Mouse (Mus musculus): ENCODE measurements around the gene Ttc17. TPM values are rescaled to one million over a fixed set of nuclear protein-coding genes. Genes with fewer than 3 reads are reported as not detected.

The Ttc17 gene
- polyA plus RNA-seq, 1 experiment from 2014 or later = 13.7 TPM

- no peak for TF ChIP-seq CTCF (IDR thresholded peaks at IDR 0.05)
- TF ChIP-seq EP300 (IDR thresholded peaks at IDR 0.05) = no peak
- WGBS = 57% methylated on average over 4 of the region's 4 CpGs
- no peaks in the 10 kb centered on the region for H3K9me3 ChIP-seq (ENCODE audit: low read length)
- no peak for DNase-seq (ENCODE audit: low spot score)
- no peaks in the 10 kb centered on the region for H3K4me1 ChIP-seq (ENCODE audit: insufficient read depth, low read depth, low read length)
- H3K27ac ChIP-seq (ENCODE audit: low read length) = no peak overlapping the region
- no peak overlapping the region for H3K4me3 ChIP-seq (ENCODE audit: low read depth, low read length)
- ATAC-seq = no peak
- H3K27me3 ChIP-seq (replicated peaks; ENCODE audit: insufficient read depth, low read length) = no peaks in the 10 kb centered on the region
- H3K36me3 ChIP-seq (ENCODE audit: insufficient read depth, low read length) = peaks cover 32% of the 10 kb centered on the region; the same call in 1 of the 2 replicates
- no peak overlapping the region for H3K9ac ChIP-seq (replicated peaks; ENCODE audit: low read depth)
- no peak overlapping the region for H3K4me2 ChIP-seq (replicated peaks; ENCODE audit: low read depth, low read length)
Measured at GRCm38 (mm10) chr2:94360398-94360973, 46.0 kb downstream of the Ttc17 start.

GRCm38 (mm10) chr2:94348165-94348591 lies 58.3 kb downstream of the Ttc17 start:
- peak; percentile 31 for DNase-seq (ENCODE audit: low spot score)
- Histone ChIP-seq H3K27me3 (replicated peaks; ENCODE audit: insufficient read depth, low read length) (no peaks in the 10 kb centered on the region), H3K9me3 (ENCODE audit: low read length) (no peaks in the 10 kb centered on the region), H3K4me2 (replicated peaks; ENCODE audit: low read depth, low read length) (no peak overlapping the region), H3K9ac (replicated peaks; ENCODE audit: low read depth) (no peak overlapping the region), H3K27ac (ENCODE audit: low read length) (no peak overlapping the region), H3K4me3 (ENCODE audit: low read depth, low read length) (no peak overlapping the region), H3K4me1 (ENCODE audit: insufficient read depth, low read depth, low read length) (no peaks in the 10 kb centered on the region), H3K36me3 (ENCODE audit: insufficient read depth, low read length) (no peaks in the 10 kb centered on the region)
- no peak for ATAC-seq
- WGBS = 22% methylated on average over 6 of the region's 6 CpGs
- TF ChIP-seq CTCF (IDR thresholded peaks at IDR 0.05) (no peak), EP300 (IDR thresholded peaks at IDR 0.05) (no peak)

GRCm38 (mm10) chr2:94346746-94347145 lies 59.7 kb downstream of the Ttc17 start:
- no peaks in the 10 kb centered on the region for H3K27me3 ChIP-seq (replicated peaks; ENCODE audit: insufficient read depth, low read length)
- no peaks in the 10 kb centered on the region for H3K9me3 ChIP-seq (ENCODE audit: low read length)
- no peaks in the 10 kb centered on the region; the same call in 1 of the 2 replicates for H3K36me3 ChIP-seq (ENCODE audit: insufficient read depth, low read length)
- DNase-seq (ENCODE audit: low spot score) (no peak), ATAC-seq (no peak)
- no peak overlapping the region for H3K4me3 ChIP-seq (ENCODE audit: low read depth, low read length)
- no peak overlapping the region for H3K4me2 ChIP-seq (replicated peaks; ENCODE audit: low read depth, low read length)
- no peak for TF ChIP-seq CTCF (IDR thresholded peaks at IDR 0.05)
- TF ChIP-seq EP300 (IDR thresholded peaks at IDR 0.05) = no peak
- no peak overlapping the region for H3K9ac ChIP-seq (replicated peaks; ENCODE audit: low read depth)
- no peaks in the 10 kb centered on the region for H3K4me1 ChIP-seq (ENCODE audit: insufficient read depth, low read depth, low read length)
- 77% methylated on average over 5 of the region's 5 CpGs for WGBS
- H3K27ac ChIP-seq (ENCODE audit: low read length) = no peak overlapping the region

GRCm38 (mm10) chr2:94344624-94345023 lies 61.9 kb downstream of the Ttc17 start:
- Histone ChIP-seq H3K9ac (replicated peaks; ENCODE audit: low read depth) (no peak overlapping the region), H3K27ac (ENCODE audit: low read length) (no peak overlapping the region)
- WGBS = 93% methylated on average over 4 of the region's 4 CpGs

GRCm38 (mm10) chr2:94343290-94344285 lies 62.9 kb downstream of the Ttc17 start:
- TF ChIP-seq CTCF (IDR thresholded peaks at IDR 0.05) (no peak), EP300 (IDR thresholded peaks at IDR 0.05) (no peak)
- Histone ChIP-seq H3K4me2 (replicated peaks; ENCODE audit: low read depth, low read length) (no peak overlapping the region), H3K9me3 (ENCODE audit: low read length) (no peaks in the 10 kb centered on the region), H3K36me3 (ENCODE audit: insufficient read depth, low read length) (peaks cover 7% of the 10 kb centered on the region; the same call in 1 of the 2 replicates), H3K4me1 (ENCODE audit: insufficient read depth, low read depth, low read length) (no peaks in the 10 kb centered on the region), H3K4me3 (ENCODE audit: low read depth, low read length) (no peak overlapping the region), H3K9ac (replicated peaks; ENCODE audit: low read depth) (no peak overlapping the region), H3K27ac (ENCODE audit: low read length) (no peak overlapping the region), H3K27me3 (replicated peaks; ENCODE audit: insufficient read depth, low read length) (no peaks in the 10 kb centered on the region)
- ATAC-seq (no peak), DNase-seq (ENCODE audit: low spot score) (no peak)
- WGBS = 87% methylated on average over 12 of the region's 12 CpGs

More at GRCm38 (mm10) chr2:94344624-94345023, 61.9 kb downstream of the Ttc17 start:
- Histone ChIP-seq H3K27me3 (replicated peaks; ENCODE audit: insufficient read depth, low read length) (no peaks in the 10 kb centered on the region), H3K36me3 (ENCODE audit: insufficient read depth, low read length) (peaks cover 7% of the 10 kb centered on the region; the same call in 1 of the 2 replicates), H3K4me3 (ENCODE audit: low read depth, low read length) (no peak overlapping the region), H3K4me1 (ENCODE audit: insufficient read depth, low read depth, low read length) (no peaks in the 10 kb centered on the region), H3K4me2 (replicated peaks; ENCODE audit: low read depth, low read length) (no peak overlapping the region), H3K9me3 (ENCODE audit: low read length) (no peaks in the 10 kb centered on the region)
- no peak for TF ChIP-seq EP300 (IDR thresholded peaks at IDR 0.05)
- no peak for TF ChIP-seq CTCF (IDR thresholded peaks at IDR 0.05)
- DNase-seq (ENCODE audit: low spot score) (no peak), ATAC-seq (no peak)

- no peak overlapping the region for H3K27ac ChIP-seq (ENCODE audit: low read length)
- H3K36me3 ChIP-seq (ENCODE audit: insufficient read depth, low read length) = peaks cover 11% of the 10 kb centered on the region; the same call in 1 of the 2 replicates
Measured at GRCm38 (mm10) chr2:94340769-94341168, 65.7 kb downstream of the Ttc17 start.

More at GRCm38 (mm10) chr2:94340769-94341168, 65.7 kb downstream of the Ttc17 start:
- no peak overlapping the region for H3K9ac ChIP-seq (replicated peaks; ENCODE audit: low read depth)
- no peak overlapping the region for H3K4me3 ChIP-seq (ENCODE audit: low read depth, low read length)
- DNase-seq (ENCODE audit: low spot score) = no peak
- H3K4me2 ChIP-seq (replicated peaks; ENCODE audit: low read depth, low read length) = no peak overlapping the region
- no peak for ATAC-seq
- H3K9me3 ChIP-seq (ENCODE audit: low read length) = no peaks in the 10 kb centered on the region
- H3K4me1 ChIP-seq (ENCODE audit: insufficient read depth, low read depth, low read length) = no peaks in the 10 kb centered on the region
- H3K27me3 ChIP-seq (replicated peaks; ENCODE audit: insufficient read depth, low read length) = no peaks in the 10 kb centered on the region
- 48% methylated on average over 1 of the region's 1 CpGs for WGBS
- TF ChIP-seq EP300 (IDR thresholded peaks at IDR 0.05) = no peak
- TF ChIP-seq CTCF (IDR thresholded peaks at IDR 0.05) = no peak
